Mouse (Mus musculus) olfactory bulb, adult 2 months (tissue): ENCODE measurements around the gene Scp2.

Experiments used
- CTCF ChIP-seq: fragments of 200-500 bp; IDR thresholded peaks from 2 replicates; pipeline ENCODE4 v1.5.1; 2012; ENCODE audit warnings: low read depth, mild to moderate bottlenecking, low read length, moderate library complexity; ENCODE audit not compliant: insufficient read depth
- POLR2A ChIP-seq: fragments of 200-500 bp; IDR thresholded peaks from 2 replicates; pipeline ENCODE4 v1.6.1; 2012; ENCODE audit warnings: mild to moderate bottlenecking, low read depth, low read length, moderate library complexity; ENCODE audit not compliant: insufficient read depth

- no peak for TF ChIP-seq POLR2A
- no peak for TF ChIP-seq CTCF
These were observed 136.3 kb downstream of the Scp2 start for GRCm38 (mm10) chr4:108008541-108008940.
